Mouse (Mus musculus): ENCODE results near the gene Ppp1r3f. TPM values are rescaled to one million over a fixed set of nuclear protein-coding genes. Genes with fewer than 3 reads are reported as not detected.
A peak's percentile ranks its signal among the peaks of the same experiment; 100 is the strongest.

Gene Ppp1r3f
- total and polyA plus RNA-seq, 2 experiments from 2014 or later: 8.6 to 23.3 TPM

DNA sequence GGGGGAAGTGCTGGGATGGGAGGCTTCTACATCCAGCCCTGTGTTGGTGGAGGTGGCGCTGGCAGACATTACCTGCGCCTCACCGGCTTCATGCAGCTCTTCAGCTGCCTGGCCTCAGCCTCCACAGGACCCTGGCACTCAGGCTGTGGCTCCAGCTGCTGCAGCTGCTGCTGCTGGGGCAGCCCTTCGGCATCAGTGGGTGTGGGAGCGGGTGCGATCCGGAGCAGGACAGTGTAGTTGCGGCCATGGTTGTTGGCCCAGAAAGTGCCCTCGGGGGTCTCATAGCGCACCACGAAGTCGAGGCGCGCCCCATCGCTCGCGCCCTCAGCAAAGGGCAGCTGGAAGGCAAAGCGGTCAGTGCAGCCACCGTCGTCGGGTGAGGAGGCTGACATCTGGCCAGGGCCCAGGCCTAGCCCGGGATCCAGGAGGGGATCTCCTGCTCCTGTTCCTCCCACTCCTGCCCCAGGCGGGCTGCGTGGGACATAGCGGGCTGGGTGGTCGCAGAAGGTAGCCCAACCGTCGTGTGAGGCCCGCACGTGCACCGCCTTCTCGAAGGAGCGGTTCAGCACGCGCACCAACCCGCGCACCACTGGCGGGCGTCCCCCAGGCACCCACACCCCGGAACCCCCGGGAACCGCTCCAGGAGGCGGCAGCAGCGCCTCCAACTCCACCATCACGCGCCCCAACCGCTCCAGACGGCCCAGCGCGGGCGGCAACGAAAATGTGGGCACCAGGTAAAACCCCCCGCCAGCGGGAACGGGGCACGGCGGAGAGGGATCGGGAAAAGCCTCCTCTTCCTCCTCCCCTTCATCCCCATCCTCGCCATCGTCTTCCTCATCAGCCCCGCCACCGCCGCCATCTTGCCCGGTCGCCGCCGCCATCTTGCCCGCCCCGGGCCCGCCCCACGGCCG, 652 bp downstream of the Ppp1r3f start, which contains the start of gene Foxp3:
Gene Foxp3 (plus strand): TSS at position 469 of the 911 bp plus-strand sequence.
- ATAC-seq (peak; percentile 15), DNase-seq (ENCODE audit: low spot score) (peak; percentile 5)
- Histone ChIP-seq H3K4me2 (ENCODE audit: low read depth, low read length) (peak within 1 kb of the TSS; percentile 57), H3K4me1 (ENCODE audit: insufficient read depth, low read length) (no peaks in the 10 kb centered on the region), H3K27me3 (ENCODE audit: insufficient read depth, low read length) (no peaks in the 10 kb centered on the region), H3K9me3 (ENCODE audit: low read length) (no peaks in the 10 kb centered on the region), H3K9ac (replicated peaks; ENCODE audit: low read length) (peak within 1 kb of the TSS; percentile 66), H3K36me3 (ENCODE audit: insufficient read depth, low read length) (no peaks in the 10 kb centered on the region), H3K27ac (peak within 1 kb of the TSS; percentile 91), H3K4me3 (ENCODE audit: low read length) (peak within 1 kb of the TSS; percentile 50)
- TF ChIP-seq CTCF (IDR thresholded peaks at IDR 0.05; ENCODE audit: low read depth): no peak
- 40% methylated on average over 71 of the region's 72 CpGs for WGBS

DNA sequence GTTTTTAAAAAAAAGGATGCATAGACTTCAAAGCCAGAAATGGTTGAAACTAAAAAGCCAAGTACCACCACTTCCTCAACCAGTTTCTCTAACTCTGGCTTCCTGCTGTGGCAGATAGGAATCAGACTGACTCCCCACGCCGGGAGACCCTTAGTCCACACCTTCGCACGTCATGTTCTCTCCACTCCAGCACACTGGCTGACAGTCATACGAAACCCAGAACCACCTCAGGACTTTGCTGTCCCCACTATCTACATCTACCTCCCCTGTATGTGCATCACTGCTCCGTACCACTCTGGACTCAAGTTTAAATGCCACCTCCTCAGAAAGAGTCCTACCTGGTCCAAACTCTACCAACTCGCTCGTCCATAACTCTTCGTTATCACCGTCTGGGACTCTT, 1.6 kb downstream of the Ppp1r3f start:
- no peak for ATAC-seq
- Histone ChIP-seq H3K27ac (no peak overlapping the region), H3K4me3 (ENCODE audit: low read length) (no peak overlapping the region), H3K9me3 (ENCODE audit: low read length) (no peaks in the 10 kb centered on the region), H3K4me2 (ENCODE audit: low read depth, low read length) (peak overlapping the region; percentile 57; the same call in 1 of the 2 replicates), H3K4me1 (ENCODE audit: insufficient read depth, low read length) (no peaks in the 10 kb centered on the region), H3K9ac (replicated peaks; ENCODE audit: low read length) (no peak overlapping the region), H3K27me3 (ENCODE audit: insufficient read depth, low read length) (no peaks in the 10 kb centered on the region), H3K36me3 (ENCODE audit: insufficient read depth, low read length) (no peaks in the 10 kb centered on the region)
- WGBS: 90% methylated on average over 10 of the region's 10 CpGs
- TF ChIP-seq CTCF (IDR thresholded peaks at IDR 0.05; ENCODE audit: low read depth): no peak
- DNase-seq (ENCODE audit: low spot score): no peak

DNA sequence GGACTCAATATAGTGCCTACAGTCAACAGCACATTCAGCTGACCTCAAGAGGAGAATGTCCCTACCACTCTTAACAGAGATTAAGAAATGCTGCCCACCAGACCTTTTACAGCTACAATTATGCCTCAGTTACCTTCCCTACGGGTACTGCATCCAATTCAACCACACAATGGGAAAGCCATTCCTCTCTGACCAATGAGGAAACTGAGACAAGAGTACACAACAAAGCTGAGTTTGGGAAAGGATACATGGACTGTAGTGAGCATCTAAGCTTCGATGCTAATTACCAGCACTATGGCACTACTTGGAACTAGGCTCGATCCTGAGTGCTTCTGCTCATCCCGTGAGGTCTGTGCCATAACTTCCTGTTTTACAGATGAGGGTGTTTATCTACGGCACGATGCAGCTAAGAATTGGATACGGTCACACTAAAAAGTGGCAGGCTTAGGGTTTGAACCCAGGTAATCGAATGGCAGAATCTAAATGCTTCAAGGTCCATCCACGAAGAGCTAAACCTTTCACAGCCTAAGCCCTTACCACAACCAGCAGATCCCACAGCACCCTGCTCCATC, 2.4 kb downstream of the Ppp1r3f start:
- Histone ChIP-seq H3K27ac (no peak overlapping the region), H3K4me1 (ENCODE audit: insufficient read depth, low read length) (no peaks in the 10 kb centered on the region), H3K4me2 (ENCODE audit: low read depth, low read length) (no peak overlapping the region), H3K36me3 (ENCODE audit: insufficient read depth, low read length) (no peaks in the 10 kb centered on the region), H3K9me3 (ENCODE audit: low read length) (no peaks in the 10 kb centered on the region), H3K9ac (replicated peaks; ENCODE audit: low read length) (no peak overlapping the region), H3K27me3 (ENCODE audit: insufficient read depth, low read length) (no peaks in the 10 kb centered on the region), H3K4me3 (ENCODE audit: low read length) (no peak overlapping the region)
- DNase-seq (ENCODE audit: low spot score) (no peak), ATAC-seq (no peak)
- 86% methylated on average over 9 of the region's 9 CpGs for WGBS
- no peak for TF ChIP-seq CTCF (IDR thresholded peaks at IDR 0.05; ENCODE audit: low read depth)

DNA sequence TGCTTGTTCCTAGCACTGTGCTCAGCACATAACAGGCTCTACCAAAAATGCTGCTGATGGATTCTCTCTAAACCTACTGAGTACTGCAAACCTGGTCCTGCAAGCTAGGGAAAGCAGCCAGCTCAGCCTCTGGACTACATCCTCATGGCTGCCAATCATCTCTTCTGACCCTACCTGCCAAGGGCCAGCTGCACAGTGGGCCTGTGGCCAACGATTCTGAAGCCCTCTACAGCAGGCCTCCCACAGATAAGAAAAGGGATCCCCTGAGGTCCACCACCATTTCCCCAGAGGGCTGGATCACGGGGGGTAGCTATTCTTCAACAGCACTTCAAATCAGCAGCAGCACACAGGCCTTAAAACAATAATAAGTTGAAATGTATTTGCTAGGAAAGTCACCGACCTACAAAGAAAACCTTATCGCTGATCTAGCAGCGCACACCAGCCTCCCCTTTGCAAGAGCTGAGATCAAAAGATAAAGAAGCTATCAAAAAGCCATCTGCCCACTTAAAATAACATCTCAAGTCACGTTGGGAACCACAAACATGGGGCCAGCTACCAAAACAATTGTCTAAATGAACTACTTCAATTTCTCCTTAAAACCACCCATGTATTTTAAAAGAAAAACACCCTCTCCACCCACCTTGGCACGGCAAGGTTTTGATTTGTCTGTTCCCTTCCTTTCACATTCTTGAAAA, 3.5 kb downstream of the Ppp1r3f start:
- Histone ChIP-seq H3K27ac (no peak overlapping the region), H3K4me2 (ENCODE audit: low read depth, low read length) (no peak overlapping the region), H3K9ac (replicated peaks; ENCODE audit: low read length) (no peak overlapping the region), H3K36me3 (ENCODE audit: insufficient read depth, low read length) (no peaks in the 10 kb centered on the region), H3K27me3 (ENCODE audit: insufficient read depth, low read length) (no peaks in the 10 kb centered on the region), H3K9me3 (ENCODE audit: low read length) (no peaks in the 10 kb centered on the region), H3K4me3 (ENCODE audit: low read length) (no peak overlapping the region), H3K4me1 (ENCODE audit: insufficient read depth, low read length) (no peaks in the 10 kb centered on the region)
- no peak for TF ChIP-seq CTCF (IDR thresholded peaks at IDR 0.05; ENCODE audit: low read depth)
- ATAC-seq (no peak), DNase-seq (ENCODE audit: low spot score) (no peak)
- WGBS: 60% methylated on average over 7 of the region's 7 CpGs

DNA sequence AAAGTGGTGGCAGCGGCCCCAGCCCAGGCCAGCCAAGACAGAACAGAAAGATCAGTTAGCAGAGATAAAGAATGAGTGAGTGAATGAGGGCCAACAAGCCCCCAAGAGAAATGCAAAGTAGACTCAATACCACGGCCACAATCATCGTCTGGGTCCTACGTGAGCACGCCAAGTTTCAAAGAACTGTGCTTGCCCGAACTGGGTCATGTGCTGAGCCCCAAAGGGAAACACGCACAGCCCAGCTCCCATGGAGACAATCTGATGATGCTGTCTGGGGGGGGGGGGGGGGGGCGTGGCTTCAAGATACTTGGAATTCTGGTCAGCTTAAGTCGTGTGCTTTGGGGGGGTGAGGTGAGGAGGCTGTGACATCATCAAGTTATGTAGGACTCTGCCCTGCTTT, 6.6 kb downstream of the Ppp1r3f start:
- Histone ChIP-seq H3K4me2 (ENCODE audit: low read depth, low read length) (no peak overlapping the region), H3K36me3 (ENCODE audit: insufficient read depth, low read length) (no peaks in the 10 kb centered on the region), H3K9me3 (ENCODE audit: low read length) (no peaks in the 10 kb centered on the region), H3K4me3 (ENCODE audit: low read length) (no peak overlapping the region), H3K27ac (no peak overlapping the region), H3K4me1 (ENCODE audit: insufficient read depth, low read length) (no peaks in the 10 kb centered on the region), H3K27me3 (ENCODE audit: insufficient read depth, low read length) (no peaks in the 10 kb centered on the region), H3K9ac (replicated peaks; ENCODE audit: low read length) (no peak overlapping the region)
- ATAC-seq (no peak), DNase-seq (ENCODE audit: low spot score) (no peak)
- TF ChIP-seq CTCF (IDR thresholded peaks at IDR 0.05; ENCODE audit: low read depth): no peak
- 66% methylated on average over 8 of the region's 9 CpGs for WGBS

DNA sequence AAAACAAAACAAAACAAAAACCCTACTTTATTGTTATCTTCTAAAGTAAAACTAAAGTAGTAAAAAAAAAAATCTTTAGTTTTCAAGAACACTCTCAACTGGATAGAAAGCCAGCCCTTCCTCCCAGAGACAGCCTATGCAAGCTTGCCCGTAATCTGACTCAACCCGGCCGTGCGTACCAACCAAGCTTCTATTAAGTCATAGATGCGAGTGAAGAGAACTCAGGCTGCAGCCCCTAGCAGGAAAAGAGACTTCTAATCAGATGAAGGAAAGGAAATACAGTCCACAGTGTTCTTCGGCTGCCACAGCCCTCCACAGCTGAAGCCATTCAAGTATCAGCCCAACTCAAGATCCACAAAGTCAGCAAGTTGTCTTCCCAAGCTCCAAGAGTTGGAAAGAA, 7.7 kb downstream of the Ppp1r3f start:
- no peak overlapping the region for H3K4me2 ChIP-seq (ENCODE audit: low read depth, low read length)
- no peak overlapping the region for H3K9ac ChIP-seq (replicated peaks; ENCODE audit: low read length)
- ATAC-seq (no peak), DNase-seq (ENCODE audit: low spot score) (no peak)
- no peak for TF ChIP-seq CTCF (IDR thresholded peaks at IDR 0.05; ENCODE audit: low read depth)
- no peaks in the 10 kb centered on the region for H3K9me3 ChIP-seq (ENCODE audit: low read length)
- no peaks in the 10 kb centered on the region for H3K36me3 ChIP-seq (ENCODE audit: insufficient read depth, low read length)
- WGBS: 91% methylated on average over 6 of the region's 6 CpGs
- no peaks in the 10 kb centered on the region for H3K27me3 ChIP-seq (ENCODE audit: insufficient read depth, low read length)
- no peak overlapping the region for H3K4me3 ChIP-seq (ENCODE audit: low read length)
- H3K27ac ChIP-seq: no peak overlapping the region
- H3K4me1 ChIP-seq (ENCODE audit: insufficient read depth, low read length): no peaks in the 10 kb centered on the region
